Mouse (Mus musculus) brown adipose tissue, adult 24 weeks (tissue): Measurements from ENCODE around the gene Angptl4. TPM values are rescaled to one million over a fixed set of nuclear protein-coding genes. Genes with fewer than 3 reads are reported as not detected.

Experiments used
- H3K27ac ChIP-seq: fragments of 200-500 bp; replicated peaks from 2 replicates; pipeline ENCODE4 v1.5.1; 2012; ENCODE audit warnings: low read depth, mild to moderate bottlenecking, low read length
- H3K4me1 ChIP-seq: fragments of 200-500 bp; 2 replicates; pipeline ENCODE4 v1.6.1; 2012; ENCODE audit warnings: low read length, mixed read lengths; ENCODE audit not compliant: control insufficient read depth, insufficient read depth, insufficient read length
- H3K4me3 ChIP-seq: fragments of 200-500 bp; 2 replicates; pipeline ENCODE4 v1.5.1; 2012; ENCODE audit warnings: low read depth, mild to moderate bottlenecking, low read length, moderate library complexity; ENCODE audit not compliant: insufficient read depth
- polyA plus RNA-seq: library from polyadenylated mRNA; stranded (reverse); fragments of >200 nt; gene quantifications from 2 replicates; pipeline ENCODE4 v1.2.4, GENCODE M21; 2012; ENCODE audit not compliant: missing spikeins, insufficient read depth, insufficient read length

The Angptl4 gene
- polyA plus RNA-seq, 1 experiment = 243 TPM

DNA sequence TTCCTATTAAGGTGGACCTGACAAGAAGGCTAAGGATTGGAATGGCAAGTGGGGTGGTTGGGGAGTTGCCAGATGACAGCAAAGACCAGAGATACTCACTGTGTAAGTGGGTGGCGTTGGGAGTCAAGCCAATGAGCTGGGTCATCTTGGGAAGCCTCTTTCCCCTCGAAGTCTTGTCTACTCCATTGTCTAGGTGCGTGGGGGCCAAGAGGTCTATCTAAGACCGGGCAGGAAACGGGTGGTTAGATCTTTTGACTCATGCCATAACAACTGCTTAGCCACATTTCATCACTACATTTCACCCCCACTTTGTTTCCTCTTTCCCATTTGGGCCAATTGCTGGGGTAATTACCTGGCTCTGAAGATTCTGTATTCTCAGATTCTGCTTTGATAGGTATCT, 1.2 kb downstream of the Angptl4 start:
- peak overlapping the region; percentile 77 for H3K4me3 ChIP-seq
- H3K4me1 ChIP-seq = peaks cover 20% of the 10 kb centered on the region
- peak overlapping the region; percentile 98 for H3K27ac ChIP-seq

DNA sequence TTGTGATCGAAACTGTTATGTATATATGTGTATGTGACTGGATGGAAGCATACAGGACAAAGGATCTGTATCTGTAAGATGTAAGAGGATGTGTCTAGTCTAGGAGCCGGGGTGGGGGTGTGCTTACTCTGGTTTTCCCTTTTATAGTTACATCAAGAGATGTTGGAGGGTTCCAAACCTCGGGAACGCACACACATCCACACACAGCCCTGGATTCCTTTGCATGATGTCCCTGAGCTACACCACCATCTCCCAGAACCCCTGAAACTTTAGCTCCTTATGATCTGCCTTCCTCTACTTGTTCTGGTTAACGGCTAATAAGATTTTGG, 1.7 kb downstream of the Angptl4 start:
- Histone ChIP-seq H3K4me1 (peaks cover 19% of the 10 kb centered on the region), H3K4me3 (peak overlapping the region; percentile 77)

DNA sequence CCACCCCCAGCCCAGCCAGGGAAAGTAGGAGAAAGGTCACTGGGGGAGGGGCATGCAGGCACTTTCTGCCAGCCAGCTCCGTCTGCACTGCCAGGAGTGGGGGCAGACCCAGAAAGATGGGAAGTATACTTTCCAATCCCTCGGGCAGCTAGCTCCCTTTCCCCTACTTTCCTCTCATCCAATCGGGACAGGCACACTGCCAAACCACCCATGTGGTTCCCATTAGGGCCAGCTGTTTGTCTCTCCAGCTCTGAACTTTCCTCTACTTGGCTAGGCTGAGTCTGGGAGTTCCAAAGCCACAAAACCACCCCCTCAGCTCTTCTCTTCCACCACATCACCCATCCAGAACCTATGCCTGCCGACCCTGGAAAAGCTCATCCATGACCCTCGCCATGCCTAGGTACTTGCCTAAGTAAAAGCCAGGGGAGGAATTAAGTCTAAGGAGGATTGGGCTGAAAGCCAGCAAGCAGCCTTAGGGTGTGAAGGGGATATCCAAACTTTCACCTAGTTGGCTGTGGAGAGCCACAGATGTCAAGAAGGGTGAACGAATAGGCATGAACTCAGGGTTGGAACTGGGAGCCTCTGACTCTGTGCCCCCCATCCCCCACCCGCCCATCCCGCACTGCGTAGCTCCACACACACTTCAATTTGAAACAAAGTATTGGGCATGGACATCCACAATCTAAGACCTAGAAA, 2.2 kb downstream of the Angptl4 start:
- H3K4me3 ChIP-seq = peak overlapping the region; percentile 77
- peaks cover 15% of the 10 kb centered on the region for H3K4me1 ChIP-seq
- H3K27ac ChIP-seq = peak overlapping the region; percentile 98

More for the DNA sequence above, 1.7 kb downstream of the Angptl4 start:
- peak overlapping the region; percentile 98 for H3K27ac ChIP-seq

DNA sequence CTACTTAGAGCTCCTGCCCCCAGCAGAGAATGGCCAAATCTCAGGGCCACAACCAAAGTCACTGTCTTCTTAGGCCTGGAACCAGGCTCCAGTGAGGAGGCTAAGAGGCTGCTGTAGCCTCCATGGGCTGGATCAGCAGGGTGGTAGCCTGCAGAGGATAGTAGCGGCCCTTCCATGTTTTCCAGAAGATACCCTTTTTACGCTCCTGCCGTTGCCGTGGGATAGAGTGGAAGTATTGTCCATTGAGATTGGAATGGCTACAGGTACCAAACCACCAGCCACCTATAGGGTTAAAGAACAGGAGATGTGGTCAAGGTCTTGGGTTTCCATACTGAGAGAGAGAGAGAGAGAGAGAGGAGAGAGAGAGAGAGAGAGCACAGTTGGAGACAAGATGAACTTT, 6.3 kb downstream of the Angptl4 start:
- no peak overlapping the region for H3K4me3 ChIP-seq
- H3K27ac ChIP-seq = peak overlapping the region; percentile 43
- peaks cover 3% of the 10 kb centered on the region for H3K4me1 ChIP-seq

DNA sequence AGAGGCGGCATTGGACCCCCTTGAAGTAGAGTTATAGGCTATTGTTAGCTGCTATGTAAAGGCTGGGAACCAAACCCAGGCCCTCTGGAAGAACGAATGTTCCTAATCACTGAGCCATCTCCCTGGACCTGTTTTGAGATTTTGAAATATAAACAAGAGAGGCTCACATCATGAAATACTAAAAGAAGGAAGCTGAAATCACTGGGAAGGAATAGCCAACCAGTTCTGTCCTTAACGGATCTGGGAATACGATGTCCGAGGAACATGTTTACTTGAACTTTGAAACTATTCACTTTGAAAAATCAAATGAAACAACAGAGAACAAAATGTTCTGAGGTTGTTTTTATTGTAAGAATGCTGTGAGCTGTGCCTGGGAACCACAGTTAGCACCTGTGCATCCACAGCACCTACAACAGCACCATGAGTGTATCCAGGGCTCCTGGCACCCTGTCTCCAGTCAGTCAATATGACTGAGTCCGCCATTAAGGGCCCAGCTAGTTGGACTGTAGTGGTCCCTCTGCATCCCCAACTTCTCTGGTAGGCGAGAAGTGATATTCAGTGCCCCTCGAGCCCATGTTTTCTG, 7.0 kb downstream of the Angptl4 start:
- Histone ChIP-seq H3K27ac (no peak overlapping the region), H3K4me3 (no peak overlapping the region), H3K4me1 (peaks cover 3% of the 10 kb centered on the region)

DNA sequence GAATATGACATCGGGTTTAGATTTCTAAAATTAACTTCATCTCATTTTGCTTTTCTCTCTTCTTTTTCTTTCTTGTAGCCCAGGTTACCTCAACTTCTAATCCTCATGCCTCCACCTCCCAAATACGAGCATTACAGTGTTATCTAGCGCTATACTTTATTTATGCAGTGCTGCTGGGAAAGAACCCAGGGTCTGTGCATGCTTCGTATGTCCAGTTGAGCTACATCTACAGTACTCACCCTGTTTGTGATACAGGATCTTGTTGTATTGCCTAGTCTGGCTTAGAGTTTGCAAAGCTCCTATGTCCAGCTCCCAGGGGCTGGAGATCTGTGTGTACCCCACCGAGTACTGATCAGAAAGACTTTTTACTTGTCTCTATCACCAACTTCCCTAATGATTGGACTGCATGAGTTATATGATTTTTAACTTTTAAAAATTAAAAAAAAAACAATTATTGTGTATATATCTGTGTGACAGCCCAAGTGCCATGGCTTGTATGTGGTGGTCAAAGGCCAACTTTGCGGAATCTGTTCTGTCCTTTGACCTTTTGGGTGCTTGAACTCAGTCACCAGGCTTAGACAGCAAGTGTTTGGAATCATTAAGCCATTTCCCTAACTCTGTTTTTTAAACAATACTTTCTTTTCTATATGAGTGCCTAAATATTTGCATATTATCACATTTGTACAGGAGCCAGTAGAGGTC, 7.6 kb downstream of the Angptl4 start:
- Histone ChIP-seq H3K4me3 (no peak overlapping the region), H3K4me1 (peaks cover 3% of the 10 kb centered on the region), H3K27ac (no peak overlapping the region)

DNA sequence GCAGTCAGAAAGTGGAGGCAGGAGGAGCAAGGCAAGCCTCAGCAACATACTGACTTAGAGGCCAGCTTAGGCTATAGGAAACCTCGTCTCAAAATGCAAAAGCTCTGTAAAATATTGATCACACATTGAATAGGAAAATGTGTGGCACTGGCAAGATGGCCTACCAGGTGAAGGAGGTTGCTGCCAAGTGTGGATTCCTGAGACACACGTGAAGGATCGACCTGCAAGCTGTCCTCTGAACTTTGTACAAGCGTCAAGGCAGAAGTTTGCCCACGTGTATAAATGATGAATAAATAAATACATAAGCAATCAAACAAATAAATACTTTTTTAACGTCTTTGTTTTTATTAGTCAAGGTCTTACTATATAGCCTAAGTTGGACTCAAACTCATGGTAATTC, 8.2 kb downstream of the Angptl4 start:
- Histone ChIP-seq H3K4me3 (no peak overlapping the region), H3K27ac (no peak overlapping the region), H3K4me1 (peaks cover under 1% of the 10 kb centered on the region)

DNA sequence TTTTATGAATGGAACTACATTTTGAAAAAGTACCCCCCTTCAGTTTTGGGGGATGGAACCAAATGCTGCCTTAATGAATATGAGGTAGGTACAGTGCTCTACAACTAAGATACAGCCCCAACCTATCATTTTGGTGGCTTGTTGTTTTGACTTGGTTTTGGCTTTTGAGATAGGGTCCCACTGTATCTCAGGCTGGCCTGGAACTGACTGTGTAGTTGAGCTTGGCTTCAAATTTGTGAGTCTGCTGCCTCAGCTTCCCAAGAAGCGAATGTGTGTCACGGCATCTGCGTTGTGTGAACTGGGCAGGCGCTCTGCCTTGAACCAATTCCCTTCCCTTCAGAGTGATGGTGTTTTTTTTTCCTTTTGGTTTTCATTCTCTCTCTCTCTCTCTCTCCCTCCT, 10.0 kb downstream of the Angptl4 start:
- H3K4me3 ChIP-seq = no peak overlapping the region
- H3K4me1 ChIP-seq = no peaks in the 10 kb centered on the region
- no peak overlapping the region for H3K27ac ChIP-seq

DNA sequence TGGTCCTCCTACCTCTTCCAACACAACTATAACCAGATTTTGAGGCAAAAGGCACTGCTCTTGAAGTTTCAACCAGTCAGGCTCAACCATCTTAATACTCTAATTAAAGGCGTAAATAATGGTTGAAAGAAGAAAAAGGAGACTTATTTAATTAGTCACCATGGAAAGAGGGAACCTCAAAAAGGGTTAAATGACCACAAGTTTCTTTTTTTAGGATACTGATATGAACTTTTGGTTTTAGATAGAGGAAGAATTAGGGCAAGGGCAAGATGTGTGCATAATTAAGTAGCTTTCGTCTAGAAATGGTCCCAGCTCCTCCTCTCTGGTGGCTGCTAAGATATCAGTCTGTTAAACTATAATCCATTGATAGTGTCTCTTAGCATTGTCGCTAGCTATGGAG, 15.2 kb downstream of the Angptl4 start:
- no peak overlapping the region for H3K4me3 ChIP-seq
- H3K4me1 ChIP-seq = no peaks in the 10 kb centered on the region
- H3K27ac ChIP-seq = no peak overlapping the region

DNA sequence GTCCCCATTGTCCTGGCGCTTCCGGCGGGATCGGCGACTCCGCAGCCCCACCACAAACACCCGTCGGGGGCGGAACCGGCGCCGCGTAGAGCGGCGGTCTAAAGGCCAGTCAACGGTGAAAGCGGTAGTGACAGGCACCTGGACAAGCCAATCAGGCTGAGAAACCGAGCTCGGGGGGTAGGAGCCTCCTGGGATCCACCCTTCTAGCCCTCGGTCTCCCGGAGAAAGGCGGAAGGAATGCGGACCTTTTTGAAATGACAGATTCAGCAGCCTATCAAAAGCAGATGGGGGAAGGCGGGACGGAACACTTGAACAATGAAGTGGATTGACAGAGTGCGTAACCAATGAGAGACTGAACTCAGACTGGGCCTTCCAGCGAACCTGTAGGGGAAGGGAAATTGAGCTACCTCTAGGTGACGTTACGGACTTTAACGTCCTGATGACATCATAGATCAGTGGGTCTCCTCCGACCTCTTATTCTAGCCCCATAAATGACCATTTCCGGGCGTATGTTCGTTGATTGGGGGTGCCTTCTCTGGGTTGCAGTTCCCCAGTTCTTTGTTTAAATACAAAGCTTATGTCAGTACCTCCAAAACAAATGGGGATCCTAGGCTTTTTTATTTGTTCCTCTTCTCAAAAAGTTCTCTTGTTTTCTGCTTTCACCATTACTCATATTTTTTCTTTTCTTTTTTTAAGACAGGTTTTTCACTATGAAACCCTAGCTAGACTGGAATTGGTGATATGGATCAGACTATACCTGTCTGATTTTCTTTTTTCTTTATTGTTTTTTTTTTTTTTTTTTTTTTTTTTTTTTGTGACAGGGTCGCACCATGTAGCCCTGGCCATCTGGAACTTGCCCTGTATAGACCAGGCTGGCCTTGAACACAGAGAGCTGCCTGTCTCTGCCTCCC, 21.1 kb downstream of the Angptl4 start, which contains the start of gene Rab11b:
Rab11b (minus strand) TSS at position 276 of the 911 bp plus-strand sequence.
- peak within 1 kb of the TSS; percentile 93 for H3K4me3 ChIP-seq
- peak within 1 kb of the TSS; percentile 100 for H3K27ac ChIP-seq
- peaks cover 18% of the 10 kb centered on the region for H3K4me1 ChIP-seq

DNA sequence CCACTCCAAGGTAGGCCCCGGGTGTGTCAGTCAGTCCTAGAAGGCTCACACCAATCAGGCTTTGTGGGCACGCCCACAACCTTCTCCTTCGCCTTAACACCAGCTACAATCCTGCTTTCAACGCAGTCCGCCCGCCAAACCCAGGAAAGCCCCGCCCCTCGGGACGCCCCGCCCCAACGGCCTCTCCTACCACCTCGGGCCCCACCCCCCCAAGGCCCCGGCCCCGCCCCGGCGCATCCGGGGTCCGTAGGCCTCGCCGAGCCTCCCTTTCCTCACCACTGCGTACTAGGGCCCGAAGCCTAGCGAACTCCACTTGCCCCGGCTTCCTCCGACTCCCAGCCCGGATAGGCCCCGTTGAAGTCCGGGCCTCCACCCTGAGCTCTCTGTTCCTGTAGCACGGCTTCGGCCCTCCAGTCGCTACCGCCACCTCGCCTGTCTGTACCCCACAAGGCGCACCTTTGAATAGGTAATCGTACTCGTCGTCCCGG, 21.8 kb downstream of the Angptl4 start:
- Histone ChIP-seq H3K4me3 (peak overlapping the region; percentile 93), H3K27ac (peak overlapping the region; percentile 100), H3K4me1 (peaks cover 22% of the 10 kb centered on the region)

DNA sequence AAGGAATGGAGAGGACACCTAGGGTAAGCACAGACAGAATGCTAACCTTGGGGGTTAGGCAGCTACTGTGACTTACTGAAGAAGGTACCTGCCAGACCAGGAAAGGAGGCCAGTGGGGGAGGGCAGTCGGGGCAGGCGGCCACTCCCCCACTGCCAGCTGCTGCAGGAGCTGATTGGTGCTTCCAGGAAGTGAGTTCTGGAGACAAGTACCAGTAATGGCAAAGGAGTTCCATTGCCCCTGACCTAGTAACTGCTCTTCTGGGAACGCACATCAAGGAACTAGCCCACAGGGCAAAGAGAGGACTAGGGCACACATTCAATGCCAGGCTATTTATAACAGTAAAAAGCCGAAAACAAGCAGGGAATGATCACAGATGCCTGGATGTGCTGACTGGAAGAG, 24.4 kb downstream of the Angptl4 start:
- Histone ChIP-seq H3K4me1 (peaks cover 41% of the 10 kb centered on the region), H3K4me3 (no peak overlapping the region), H3K27ac (peak overlapping the region; percentile 84)

DNA sequence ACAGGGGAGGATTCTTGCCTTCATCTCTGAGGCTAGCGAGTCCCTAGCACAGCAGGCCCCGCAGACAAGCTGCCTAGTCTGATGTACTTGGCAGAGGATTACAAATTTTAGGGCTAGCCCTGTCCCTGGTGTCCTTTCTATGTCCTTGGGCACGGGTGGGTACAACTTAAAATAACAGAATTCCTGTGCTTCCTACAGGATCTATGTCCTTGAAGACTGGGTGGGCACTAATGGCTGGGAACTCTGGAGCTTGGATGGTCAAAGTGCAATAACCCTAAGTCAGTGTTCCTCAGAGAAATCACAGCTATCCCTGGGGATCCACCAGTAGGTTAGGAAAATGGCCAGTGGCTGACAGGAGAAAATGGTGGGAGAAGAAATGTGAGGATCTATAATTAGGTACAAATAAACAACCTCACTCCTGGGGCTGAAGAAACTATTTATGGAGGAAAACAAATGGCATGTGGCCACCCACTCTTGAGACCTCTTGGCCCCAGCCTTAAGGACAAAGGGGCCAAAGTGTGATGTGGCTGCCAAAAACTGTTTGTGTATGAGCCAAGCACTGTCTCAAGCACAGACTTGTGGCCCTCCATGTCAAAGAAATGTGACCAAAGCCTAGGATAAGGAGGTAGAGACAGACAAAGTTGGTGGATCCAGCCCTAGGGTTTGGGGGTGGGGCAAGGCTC, 25.4 kb downstream of the Angptl4 start:
- Histone ChIP-seq H3K4me1 (peaks cover 43% of the 10 kb centered on the region), H3K4me3 (no peak overlapping the region), H3K27ac (peak overlapping the region; percentile 84)

DNA sequence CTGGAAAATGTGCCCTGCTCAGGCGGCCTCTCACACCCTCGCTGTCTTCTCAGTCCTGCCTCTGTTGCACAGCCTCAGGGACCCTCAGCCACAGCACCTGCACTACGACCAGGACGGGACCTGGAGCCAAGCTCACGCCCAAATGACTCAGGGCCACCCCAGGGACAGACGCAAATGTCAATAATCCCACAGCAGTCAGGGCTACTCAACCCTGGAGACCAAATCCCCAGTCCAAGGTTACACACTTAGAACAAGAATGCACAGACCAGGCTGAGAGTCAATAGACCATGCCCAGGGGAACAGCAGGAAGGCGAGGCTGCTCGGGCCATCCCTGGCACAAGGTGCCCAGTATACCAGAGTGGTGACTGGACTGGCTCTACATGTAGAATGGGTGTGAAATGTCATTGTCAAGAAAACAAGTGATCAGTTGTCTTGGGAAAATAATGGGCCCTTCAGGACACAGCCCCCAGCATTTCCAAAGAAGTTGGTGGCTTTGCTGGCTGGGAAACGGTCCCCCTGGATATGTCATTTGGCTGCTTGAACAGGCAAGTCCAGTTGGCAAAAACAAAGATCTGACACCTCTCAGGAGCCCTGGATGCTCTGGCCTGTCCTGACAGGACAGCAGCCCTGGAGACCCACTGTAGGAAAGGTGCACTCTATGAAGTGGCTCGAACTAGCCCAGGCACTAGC, 26.1 kb downstream of the Angptl4 start:
- Histone ChIP-seq H3K27ac (peak overlapping the region; percentile 84), H3K4me1 (peaks cover 49% of the 10 kb centered on the region), H3K4me3 (no peak overlapping the region)
